Mouse (Mus musculus): ENCODE measurements around the gene Zbtb7a. TPM values are rescaled to one million over a fixed set of nuclear protein-coding genes. Genes with fewer than 3 reads are reported as not detected.
A peak's percentile ranks its signal among the peaks of the same experiment; 100 is the strongest.
"Not testable (repeated sequence)": the region's sequence is repeated elsewhere in the genome, so short reads cannot be mapped to it uniquely, and the experiment has no call there.

Gene Zbtb7a
- polyA plus RNA-seq, 1 experiment from 2014 or later: 11.0 TPM

DNA sequence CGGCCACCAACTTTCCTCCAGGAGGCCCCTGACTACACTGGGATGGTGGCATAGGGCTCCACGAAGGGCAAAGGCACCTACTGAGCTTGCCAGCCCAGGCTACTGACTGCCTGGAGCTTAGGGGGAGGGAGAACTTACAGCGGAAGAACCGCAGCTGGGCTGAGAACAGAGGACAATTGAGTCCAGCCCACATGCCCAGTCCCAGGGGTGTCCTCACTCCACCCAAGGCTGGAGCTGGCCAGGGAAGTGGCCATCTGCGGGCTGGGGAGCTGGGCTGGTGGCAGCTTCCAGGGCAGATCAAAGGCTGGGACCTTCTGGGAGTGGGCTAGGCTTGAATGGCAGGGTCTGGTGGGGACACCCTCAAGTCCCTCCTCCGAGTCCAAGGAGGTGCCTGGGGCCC lies 19.7 kb downstream of the Zbtb7a start:
- Histone ChIP-seq H3K9ac (replicated peaks; ENCODE audit: low read depth, low read length) (no peak overlapping the region), H3K4me1 (ENCODE audit: control insufficient read depth, insufficient read depth, low read length) (no peaks in the 10 kb centered on the region), H3K27ac (ENCODE audit: low read depth, low read length) (no peak overlapping the region), H3K36me3 (ENCODE audit: control insufficient read depth, insufficient read depth, low read length) (peaks cover 60% of the 10 kb centered on the region), H3K4me2 (ENCODE audit: low read depth, low read length) (no peak overlapping the region), H3K27me3 (ENCODE audit: control insufficient read depth, insufficient read depth, low read length) (no peaks in the 10 kb centered on the region), H3K9me3 (ENCODE audit: control insufficient read depth, low read length) (no peaks in the 10 kb centered on the region), H3K4me3 (ENCODE audit: low read depth, low read length) (no peak overlapping the region)
- no peak for ATAC-seq (ENCODE audit: low read depth)
- WGBS: 72% methylated on average over 6 of the region's 6 CpGs

GRCm38 (mm10) chr10:81161602-81162317 lies 26.7 kb downstream of the Zbtb7a start:
- Histone ChIP-seq H3K4me2 (ENCODE audit: low read depth, low read length) (no peak overlapping the region), H3K27ac (ENCODE audit: low read depth, low read length) (no peak overlapping the region; the same call in 1 of the 2 replicates), H3K27me3 (ENCODE audit: control insufficient read depth, insufficient read depth, low read length) (no peaks in the 10 kb centered on the region), H3K4me3 (ENCODE audit: low read depth, low read length) (no peak overlapping the region), H3K4me1 (ENCODE audit: control insufficient read depth, insufficient read depth, low read length) (peaks cover 8% of the 10 kb centered on the region), H3K36me3 (ENCODE audit: control insufficient read depth, insufficient read depth, low read length) (peaks cover 29% of the 10 kb centered on the region), H3K9ac (replicated peaks; ENCODE audit: low read depth, low read length) (0 out of 2 replicates have a peak overlapping the region, but pooled peaks have one; percentile 18), H3K9me3 (ENCODE audit: control insufficient read depth, low read length) (no peaks in the 10 kb centered on the region)
- 47% methylated on average over 8 of the region's 8 CpGs for WGBS
- peak; percentile 48 for ATAC-seq (ENCODE audit: low read depth)

- Histone ChIP-seq H3K27ac (ENCODE audit: low read depth, low read length) (no peak overlapping the region; the same call in 1 of the 2 replicates), H3K4me2 (ENCODE audit: low read depth, low read length) (no peak overlapping the region)
- WGBS: 66% methylated on average over 2 of the region's 2 CpGs
Measured at GRCm38 (mm10) chr10:81162318-81162652, 27.3 kb downstream of the Zbtb7a start.

GRCm38 (mm10) chr10:81165118-81165517 lies 30.1 kb downstream of the Zbtb7a start:
- ATAC-seq (ENCODE audit: low read depth): no peak
- no peak overlapping the region for H3K4me3 ChIP-seq (ENCODE audit: low read depth, low read length)
- H3K4me1 ChIP-seq (ENCODE audit: control insufficient read depth, insufficient read depth, low read length): peaks cover 17% of the 10 kb centered on the region

More at GRCm38 (mm10) chr10:81162318-81162652, 27.3 kb downstream of the Zbtb7a start:
- Histone ChIP-seq H3K36me3 (ENCODE audit: control insufficient read depth, insufficient read depth, low read length) (peaks cover 23% of the 10 kb centered on the region), H3K9me3 (ENCODE audit: control insufficient read depth, low read length) (no peaks in the 10 kb centered on the region), H3K4me1 (ENCODE audit: control insufficient read depth, insufficient read depth, low read length) (peaks cover 11% of the 10 kb centered on the region), H3K4me3 (ENCODE audit: low read depth, low read length) (no peak overlapping the region), H3K27me3 (ENCODE audit: control insufficient read depth, insufficient read depth, low read length) (no peaks in the 10 kb centered on the region), H3K9ac (replicated peaks; ENCODE audit: low read depth, low read length) (no peak overlapping the region)
- ATAC-seq (ENCODE audit: low read depth): no peak

DNA sequence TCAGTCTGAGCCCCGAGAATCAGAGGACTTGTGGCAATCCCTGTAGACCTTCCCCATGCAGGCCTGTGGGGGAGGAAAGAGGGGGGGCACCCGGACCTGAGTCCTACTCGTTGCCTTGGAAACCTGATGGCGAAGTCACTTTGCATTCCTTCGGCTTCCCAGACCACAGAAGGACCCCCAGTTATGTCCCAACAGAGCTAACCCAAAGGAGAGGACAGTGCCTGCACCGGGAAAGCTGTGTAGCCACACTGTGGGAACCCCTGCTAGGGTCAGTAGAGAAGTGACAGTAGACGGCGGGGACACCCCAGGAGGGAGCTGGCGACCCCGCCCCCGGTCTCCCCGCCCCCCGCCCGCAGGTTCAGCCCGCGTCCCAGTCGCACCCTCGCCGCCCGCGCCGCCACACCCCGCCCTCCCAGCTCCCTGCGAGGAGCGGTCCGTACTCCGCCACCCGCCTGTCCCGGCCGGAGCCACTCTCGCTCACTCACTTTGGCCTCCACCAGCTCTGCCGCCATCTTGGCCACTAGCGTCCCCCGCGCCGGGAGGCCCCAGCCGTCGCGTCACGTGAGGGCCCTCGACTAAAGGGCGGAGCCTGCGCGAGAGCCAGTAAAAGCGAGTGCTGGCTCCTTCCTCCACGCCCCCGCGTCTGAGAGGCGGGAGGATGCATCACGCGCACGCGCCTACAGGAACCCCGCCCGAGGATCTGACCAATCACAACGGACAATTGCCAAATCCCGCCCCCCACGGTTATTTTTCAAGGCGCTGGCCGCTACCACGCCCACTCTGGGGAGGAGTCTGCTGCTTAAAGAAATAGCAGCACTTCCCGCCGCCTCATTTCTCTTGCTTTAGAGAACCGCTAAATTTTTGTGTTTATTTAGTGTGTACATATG lies 32.4 kb downstream of the Zbtb7a start, which contains the start of gene Pias4:
Gene Pias4 (minus strand): TSS at position 724 of the 887 bp plus-strand sequence.
- Histone ChIP-seq H3K4me1 (ENCODE audit: control insufficient read depth, insufficient read depth, low read length) (peaks cover 13% of the 10 kb centered on the region), H3K4me3 (ENCODE audit: low read depth, low read length) (peak within 1 kb of the TSS; percentile 79), H3K9ac (replicated peaks; ENCODE audit: low read depth, low read length) (peak within 1 kb of the TSS; percentile 69), H3K36me3 (ENCODE audit: control insufficient read depth, insufficient read depth, low read length) (peaks cover 9% of the 10 kb centered on the region; the same call in 1 of the 2 replicates), H3K27ac (ENCODE audit: low read depth, low read length) (peak within 1 kb of the TSS; percentile 80), H3K27me3 (ENCODE audit: control insufficient read depth, insufficient read depth, low read length) (no peaks in the 10 kb centered on the region), H3K4me2 (ENCODE audit: low read depth, low read length) (peak within 1 kb of the TSS; percentile 87), H3K9me3 (ENCODE audit: control insufficient read depth, low read length) (no peaks in the 10 kb centered on the region)
- under 1% methylated on average over 58 of the region's 64 CpGs for WGBS
- peak; percentile 83 for ATAC-seq (ENCODE audit: low read depth)

More at GRCm38 (mm10) chr10:81165118-81165517, 30.1 kb downstream of the Zbtb7a start:
- peaks cover 14% of the 10 kb centered on the region for H3K36me3 ChIP-seq (ENCODE audit: control insufficient read depth, insufficient read depth, low read length)
- no peaks in the 10 kb centered on the region for H3K27me3 ChIP-seq (ENCODE audit: control insufficient read depth, insufficient read depth, low read length)
- no peaks in the 10 kb centered on the region for H3K9me3 ChIP-seq (ENCODE audit: control insufficient read depth, low read length)
- no peak overlapping the region for H3K27ac ChIP-seq (ENCODE audit: low read depth, low read length)
- H3K4me2 ChIP-seq (ENCODE audit: low read depth, low read length): no peak overlapping the region
- H3K9ac ChIP-seq (replicated peaks; ENCODE audit: low read depth, low read length): no peak overlapping the region
- 79% methylated on average over 8 of the region's 8 CpGs for whole genome bisulfite sequencing

DNA sequence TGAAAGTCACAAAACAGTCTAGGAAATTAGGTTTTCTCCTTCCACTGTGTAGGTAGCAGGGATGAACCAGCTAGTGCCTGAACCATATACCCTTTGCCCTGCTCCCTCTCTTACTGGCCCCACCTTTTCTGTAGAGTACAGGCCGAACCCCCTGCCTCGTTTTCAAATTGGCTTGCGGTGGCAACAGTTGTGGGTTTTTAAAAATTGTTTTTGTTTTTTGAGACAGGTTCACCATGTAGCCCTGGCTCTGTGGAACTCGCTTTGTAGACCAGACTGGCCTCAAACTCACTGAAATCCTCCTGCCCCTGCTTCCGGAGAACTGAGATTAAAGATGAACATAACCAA lies 33.0 kb downstream of the Zbtb7a start:
- Histone ChIP-seq H3K27me3 (ENCODE audit: control insufficient read depth, insufficient read depth, low read length) (no peaks in the 10 kb centered on the region), H3K36me3 (ENCODE audit: control insufficient read depth, insufficient read depth, low read length) (0 out of 2 replicates have a peak, but pooled peaks cover 6% of the 10 kb centered on the region), H3K27ac (ENCODE audit: low read depth, low read length) (peak overlapping the region; percentile 46), H3K9me3 (ENCODE audit: control insufficient read depth, low read length) (no peaks in the 10 kb centered on the region), H3K4me2 (ENCODE audit: low read depth, low read length) (peak overlapping the region; percentile 69), H3K4me1 (ENCODE audit: control insufficient read depth, insufficient read depth, low read length) (peaks cover 12% of the 10 kb centered on the region), H3K9ac (replicated peaks; ENCODE audit: low read depth, low read length) (0 out of 2 replicates have a peak overlapping the region, but pooled peaks have one; percentile 32), H3K4me3 (ENCODE audit: low read depth, low read length) (peak overlapping the region; percentile 79)
- ATAC-seq (ENCODE audit: low read depth): peak; percentile 62
- WGBS: 13% methylated on average over 5 of the region's 5 CpGs

GRCm38 (mm10) chr10:81168521-81169244 lies 33.7 kb downstream of the Zbtb7a start:
- peak overlapping the region; percentile 55; the same call in 1 of the 2 replicates for H3K9ac ChIP-seq (replicated peaks; ENCODE audit: low read depth, low read length)
- 3% methylated on average over 29 of the region's 29 CpGs for WGBS

DNA sequence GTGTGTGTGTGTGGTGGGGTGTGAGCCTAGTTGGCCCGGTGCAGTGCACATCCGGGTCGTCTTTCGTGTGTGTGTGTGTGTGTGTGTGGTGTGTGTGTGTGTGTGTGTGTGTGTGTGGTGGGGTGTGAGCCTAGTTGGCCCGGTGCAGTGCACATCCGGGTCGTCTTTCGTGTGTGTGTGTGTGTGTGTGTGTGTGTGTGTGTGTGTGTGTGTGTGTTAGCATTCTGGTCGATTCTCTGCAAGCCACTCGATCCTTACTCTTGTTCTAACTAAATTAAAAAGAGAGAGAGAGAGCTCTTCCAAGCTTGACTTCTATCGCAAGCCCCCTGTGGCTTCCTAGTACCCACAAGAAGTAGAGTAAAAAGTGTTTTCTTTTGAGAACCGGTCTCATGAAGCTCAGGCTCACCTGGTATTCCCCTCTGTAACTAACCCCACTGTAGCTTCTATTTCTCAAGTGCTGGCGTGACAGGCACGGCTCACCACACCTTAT lies 34.4 kb downstream of the Zbtb7a start:
- H3K27ac ChIP-seq (ENCODE audit: low read depth, low read length); H3K9ac ChIP-seq (replicated peaks; ENCODE audit: low read depth, low read length); H3K4me2 ChIP-seq (ENCODE audit: low read depth, low read length); H3K4me3 ChIP-seq (ENCODE audit: low read depth, low read length); H3K27me3 ChIP-seq (ENCODE audit: control insufficient read depth, insufficient read depth, low read length); H3K36me3 ChIP-seq (ENCODE audit: control insufficient read depth, insufficient read depth, low read length); H3K9me3 ChIP-seq (ENCODE audit: control insufficient read depth, low read length): not testable (repeated sequence)
- H3K4me1 ChIP-seq (ENCODE audit: control insufficient read depth, insufficient read depth, low read length): peaks cover 20% of the 10 kb centered on the region
- peak; percentile 25; the same call in 1 of the 2 replicates for ATAC-seq (ENCODE audit: low read depth)
- 42% methylated on average over 10 of the region's 14 CpGs for WGBS

More at GRCm38 (mm10) chr10:81168521-81169244, 33.7 kb downstream of the Zbtb7a start:
- Histone ChIP-seq H3K36me3 (ENCODE audit: control insufficient read depth, insufficient read depth, low read length) (0 out of 2 replicates have a peak, but pooled peaks cover 3% of the 10 kb centered on the region), H3K27ac (ENCODE audit: low read depth, low read length) (peak overlapping the region; percentile 80), H3K4me1 (ENCODE audit: control insufficient read depth, insufficient read depth, low read length) (peaks cover 16% of the 10 kb centered on the region), H3K27me3 (ENCODE audit: control insufficient read depth, insufficient read depth, low read length) (no peaks in the 10 kb centered on the region), H3K9me3 (ENCODE audit: control insufficient read depth, low read length) (no peaks in the 10 kb centered on the region), H3K4me3 (ENCODE audit: low read depth, low read length) (peak overlapping the region; percentile 79), H3K4me2 (ENCODE audit: low read depth, low read length) (peak overlapping the region; percentile 69)
- ATAC-seq (ENCODE audit: low read depth): peak; percentile 39
